Mouse (Mus musculus) embryo, embryonic 10 days (tissue): ENCODE data around the gene Lrsam1.
A peak's percentile ranks its signal among the peaks of the same experiment; 100 is the strongest.

ENCODE experiments used
- DNase-seq: peaks from one replicate; pipeline ENCODE4 v3.0.0-alpha.2; 2015; ENCODE audit warnings: low spot score

The Lrsam1 gene

DNA sequence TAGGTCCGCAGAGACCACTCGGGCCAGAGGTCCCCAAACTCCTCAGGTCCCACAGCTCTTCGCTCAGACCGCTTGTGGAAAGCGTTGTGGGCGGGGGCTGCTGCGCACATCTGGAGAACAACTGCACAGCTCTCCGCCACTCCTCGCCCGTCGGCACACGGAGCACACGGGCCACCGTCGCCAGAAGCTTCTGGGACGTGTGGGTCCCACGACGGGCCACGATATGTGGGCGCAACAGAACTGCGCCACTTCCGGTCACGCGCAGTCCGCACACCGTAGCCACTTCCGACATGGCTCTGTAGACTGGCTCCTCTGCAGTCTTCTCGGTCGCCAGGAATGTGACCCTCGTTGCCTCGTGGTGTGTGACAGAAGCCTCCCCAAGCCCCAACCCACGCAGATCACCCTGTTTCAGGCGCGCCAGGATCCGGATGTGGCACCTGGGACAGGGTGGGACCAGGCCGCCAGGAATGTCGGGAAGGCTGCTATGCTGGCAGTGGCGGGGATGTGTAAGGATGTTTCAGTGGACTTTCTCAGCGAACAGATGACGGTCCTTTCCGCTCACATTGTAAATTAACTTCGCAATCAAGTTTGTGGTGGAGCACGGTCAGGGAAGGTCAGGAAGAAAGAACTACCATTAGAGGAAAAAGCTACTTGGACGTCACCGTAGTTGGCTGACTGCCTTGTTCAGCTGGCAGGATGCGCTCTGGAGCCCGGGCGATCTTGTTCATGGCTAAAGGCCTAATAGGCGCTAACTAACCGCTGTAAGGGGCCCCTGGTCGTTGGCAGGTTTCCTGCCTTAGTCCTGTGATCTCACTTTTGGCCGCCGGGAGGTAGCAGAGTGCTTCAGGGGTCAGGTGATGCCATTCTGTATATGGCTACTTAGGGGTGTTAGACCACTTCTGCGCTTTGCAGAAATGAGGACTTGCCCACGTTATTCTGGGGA, 5.5 kb upstream of the Lrsam1 start:
- peak; percentile 95 for DNase-seq

DNA sequence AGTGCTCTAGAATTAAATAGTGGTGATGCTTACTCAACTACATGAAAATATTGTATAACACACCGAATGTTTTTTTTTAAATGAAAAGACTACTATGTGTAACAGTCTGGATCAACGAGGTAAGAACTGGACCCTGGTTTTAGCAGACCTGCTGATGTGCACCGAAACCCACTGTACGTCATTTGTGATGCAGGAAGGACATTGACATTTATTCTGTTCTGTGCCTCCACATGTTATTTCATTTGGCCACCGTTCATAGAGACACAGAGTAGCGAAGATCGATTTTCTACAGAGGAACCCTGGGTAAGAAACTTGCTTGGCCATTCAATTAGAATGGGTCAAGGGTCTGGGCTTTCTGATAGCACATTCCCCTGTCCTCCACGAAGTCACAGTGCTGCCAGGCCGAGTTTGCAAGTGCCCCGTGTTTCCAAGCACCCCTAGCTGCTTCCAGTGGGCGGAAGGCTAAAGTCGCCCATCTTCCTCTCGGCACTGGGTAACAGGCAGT, 4.8 kb upstream of the Lrsam1 start:
- no peak for DNase-seq

- peak; percentile 27 for DNase-seq
Measured at GRCm38 (mm10) chr2:32965511-32966183, 4.2 kb upstream of the Lrsam1 start.

DNA sequence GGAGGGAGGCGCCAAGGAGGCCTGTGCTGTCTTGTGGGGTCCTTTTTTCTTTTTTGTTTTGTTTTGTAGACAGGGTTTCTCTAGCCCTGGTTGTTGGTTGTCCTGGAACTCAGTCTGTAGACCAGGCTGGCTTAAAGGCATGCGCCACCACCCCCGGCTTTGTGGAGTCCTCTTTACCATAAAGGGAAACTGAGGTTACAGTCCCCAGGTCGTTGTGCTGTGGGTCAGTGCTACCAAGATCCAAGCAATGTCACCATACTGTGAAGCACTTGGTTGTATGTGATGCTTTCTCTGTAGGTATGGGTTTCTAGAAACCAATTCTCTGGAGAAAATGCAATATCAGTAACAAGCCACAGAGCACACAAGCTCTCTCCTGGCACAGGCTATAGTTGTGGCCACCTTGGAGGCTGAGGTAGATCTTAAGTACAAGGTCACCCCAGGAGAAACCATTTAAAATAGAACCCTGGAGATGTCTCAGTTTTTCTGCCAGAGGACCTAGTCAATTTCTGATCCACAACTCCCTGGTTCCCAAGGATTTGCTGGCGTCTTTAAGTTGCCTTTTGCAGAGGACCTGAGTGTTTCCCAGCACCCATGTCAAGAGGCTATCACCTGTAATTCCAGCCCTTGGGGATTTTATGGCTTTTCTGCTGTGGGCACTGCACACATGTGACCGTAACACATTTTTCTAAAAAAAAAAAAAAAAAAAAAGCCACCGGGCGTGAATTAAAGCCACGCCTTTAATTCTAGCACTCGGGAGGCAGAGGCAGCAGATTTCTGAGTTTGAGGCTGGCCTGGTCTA, 3.4 kb upstream of the Lrsam1 start:
- DNase-seq, result peak; percentile 27

- DNase-seq, result no peak
Measured at GRCm38 (mm10) chr2:32963981-32964380, 2.6 kb upstream of the Lrsam1 start.

DNA sequence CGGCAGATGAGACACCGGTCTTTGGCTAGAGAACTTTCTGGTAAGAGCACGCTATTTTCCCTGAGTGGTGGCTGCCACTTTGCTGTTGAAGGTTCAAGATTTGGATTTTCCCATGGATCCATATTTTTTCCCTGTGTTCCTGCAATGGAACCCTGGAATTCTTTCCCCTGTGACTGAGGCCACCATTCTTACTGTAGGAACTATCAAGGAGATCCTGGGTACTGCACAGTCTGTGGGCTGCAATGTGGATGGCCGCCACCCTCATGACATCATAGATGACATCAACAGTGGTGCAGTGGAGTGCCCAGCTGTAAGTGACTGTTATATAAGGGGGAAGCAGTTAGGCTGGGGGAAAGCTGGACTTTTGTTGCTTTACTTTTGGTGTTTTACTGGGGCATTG, 2.1 kb upstream of the Lrsam1 start:
- DNase-seq, result no peak

DNA sequence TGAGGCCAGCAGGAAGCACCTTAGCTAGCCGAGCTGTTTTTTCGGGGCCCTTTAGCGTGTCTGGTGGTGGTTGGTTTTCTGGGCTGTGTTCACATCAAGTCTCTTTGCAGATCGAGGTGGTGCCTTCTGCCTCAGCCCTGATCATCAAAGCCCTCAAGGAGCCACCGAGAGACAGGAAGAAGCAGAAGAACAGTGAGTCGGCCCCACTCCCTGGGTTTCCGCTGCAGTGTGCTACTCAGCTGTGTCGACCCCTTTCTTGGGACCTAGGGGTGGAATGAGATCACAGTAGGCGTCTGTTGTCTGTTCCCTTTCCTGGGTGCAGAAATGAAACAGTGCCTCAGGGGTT, 1.4 kb upstream of the Lrsam1 start:
- DNase-seq, result no peak

- peak; percentile 49 for DNase-seq
Measured at GRCm38 (mm10) chr2:32962062-32962874, 854 bp upstream of the Lrsam1 start.

GRCm38 (mm10) chr2:32960273-32960672, 1.1 kb downstream of the Lrsam1 start:
- no peak for DNase-seq

GRCm38 (mm10) chr2:32957344-32957743, 4.1 kb downstream of the Lrsam1 start:
- DNase-seq, result no peak

DNA sequence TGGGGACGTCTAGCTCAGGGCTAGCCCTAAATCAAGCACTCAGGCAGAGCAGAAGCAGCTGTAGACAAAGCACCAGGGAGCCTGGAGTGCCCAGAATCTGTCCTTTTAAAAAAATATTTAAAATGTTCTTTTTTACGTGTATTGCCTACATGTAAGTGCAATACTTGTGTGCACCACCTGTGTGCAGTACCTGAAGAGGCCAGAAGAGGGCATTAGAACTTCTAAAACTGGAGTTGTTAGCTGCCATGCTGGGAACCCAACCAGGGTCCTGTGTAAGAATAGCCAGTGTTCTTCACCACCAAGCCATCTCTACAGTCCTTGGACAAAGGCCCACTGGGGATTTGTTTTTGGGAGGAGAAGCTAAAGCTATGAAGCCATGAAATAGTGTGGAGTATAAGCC, 6.8 kb downstream of the Lrsam1 start:
- DNase-seq, result no peak

GRCm38 (mm10) chr2:32947454-32947853, 14.0 kb downstream of the Lrsam1 start:
- DNase-seq, result no peak

GRCm38 (mm10) chr2:32940483-32940882, 20.9 kb downstream of the Lrsam1 start:
- no peak for DNase-seq

- peak; percentile 63 for DNase-seq
Measured at GRCm38 (mm10) chr2:32939418-32939817, 22.0 kb downstream of the Lrsam1 start.

DNA sequence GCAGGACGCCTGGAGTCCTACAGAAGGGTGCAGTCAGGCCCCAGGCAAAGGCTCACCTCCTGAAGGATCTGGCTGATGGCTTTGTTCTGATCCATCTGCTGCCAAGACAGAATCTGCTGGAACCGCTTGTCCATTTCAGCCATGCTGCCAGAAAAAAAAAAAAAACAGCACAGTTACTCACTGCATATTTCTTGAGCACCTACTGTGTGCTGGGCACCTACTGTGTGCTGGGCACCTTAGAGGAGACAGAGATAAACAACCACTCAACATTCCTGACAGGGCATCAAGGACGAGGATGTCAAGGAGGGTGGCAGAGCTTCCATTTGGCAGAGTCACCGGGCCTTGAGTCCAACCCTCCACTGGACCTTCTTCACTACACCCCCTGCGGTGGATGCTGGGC, 22.7 kb downstream of the Lrsam1 start:
- no peak for DNase-seq

DNA sequence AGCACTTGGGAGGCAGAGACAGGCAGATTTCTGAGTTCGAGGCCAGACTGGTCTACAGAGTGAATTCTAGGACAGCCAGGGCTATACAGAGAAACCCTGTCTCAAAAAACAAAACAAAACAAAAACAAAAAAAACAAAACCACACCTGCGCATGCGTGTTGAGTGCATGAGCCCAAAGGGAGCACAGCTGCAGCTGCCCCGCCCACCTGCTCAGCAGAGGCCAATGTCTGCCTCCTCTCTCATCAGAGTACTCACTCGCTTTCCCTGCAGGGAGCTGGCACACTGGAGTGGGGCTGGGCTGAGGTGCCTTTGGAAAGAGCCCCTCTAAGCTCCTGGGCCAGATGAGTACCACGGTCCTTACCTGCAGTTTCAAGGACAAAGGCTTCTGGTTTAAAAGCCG, 29.7 kb downstream of the Lrsam1 start:
- DNase-seq, result no peak

- DNase-seq, result no peak
Measured at GRCm38 (mm10) chr2:32928947-32929829, 32.2 kb downstream of the Lrsam1 start.

DNA sequence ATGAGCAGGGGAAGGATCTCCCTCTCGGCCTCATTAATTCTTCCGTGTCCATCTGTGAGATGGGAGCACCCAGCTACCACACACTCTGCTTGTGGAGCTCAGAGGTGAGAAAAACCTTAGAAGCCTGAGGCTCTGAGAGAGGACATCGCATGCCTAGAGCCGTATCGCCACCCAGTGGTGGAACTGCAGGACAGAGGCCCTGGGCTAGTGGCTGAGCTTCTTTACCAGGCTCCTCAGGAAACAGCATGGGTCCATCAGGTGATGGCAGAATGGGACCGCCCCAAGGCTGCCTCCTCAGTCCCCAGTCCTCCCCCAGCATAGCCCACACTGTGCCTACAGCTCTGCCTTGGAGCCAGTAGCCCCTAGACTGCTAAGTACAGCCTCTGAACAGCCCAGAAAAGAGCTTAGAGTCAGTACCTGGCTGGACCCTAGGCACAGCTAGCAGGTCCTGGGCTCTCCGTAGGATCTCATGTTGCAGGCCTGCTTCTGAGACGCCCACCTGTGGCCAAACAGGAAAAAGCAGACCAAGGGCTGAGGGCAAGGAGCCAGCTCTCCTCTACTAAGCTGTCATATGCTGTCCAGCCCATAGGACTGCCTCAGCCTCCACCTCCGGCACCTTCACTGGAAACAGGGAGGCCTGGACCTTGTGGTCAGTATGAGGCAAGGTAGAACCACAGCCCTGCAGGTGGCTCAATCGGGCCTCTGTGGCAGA, 33.0 kb downstream of the Lrsam1 start:
- peak; percentile 85 for DNase-seq

DNA sequence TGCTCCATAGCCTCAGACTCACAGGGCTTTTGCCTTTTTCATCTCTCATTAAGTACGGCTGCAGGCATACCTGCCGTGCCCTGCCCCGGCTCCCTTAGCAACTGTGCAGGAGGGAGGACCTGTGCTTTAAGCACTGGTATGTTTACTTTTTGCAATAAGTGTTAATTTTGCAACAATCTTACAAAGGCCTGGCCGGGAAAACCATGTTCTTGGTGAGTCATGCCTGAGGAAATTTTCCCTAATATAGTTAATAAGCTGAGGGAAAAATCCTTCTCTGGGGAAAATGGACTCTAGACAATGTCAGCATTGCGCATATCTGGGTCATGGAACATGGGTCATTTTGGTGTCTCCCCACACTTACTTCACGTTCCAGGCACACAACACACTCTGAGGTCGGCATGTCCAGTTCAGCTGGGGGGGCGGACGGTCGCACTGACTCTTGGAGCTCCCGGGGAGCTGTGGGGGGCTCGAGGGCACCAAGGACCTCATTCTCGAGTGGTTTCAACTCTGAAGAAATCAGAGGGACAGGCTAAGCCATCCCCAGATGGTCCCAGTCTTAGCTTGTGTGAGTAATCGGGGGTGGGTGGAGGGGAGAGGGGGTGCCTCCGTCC, 33.7 kb downstream of the Lrsam1 start:
- DNase-seq, result no peak
